Mouse (Mus musculus) stomach, postnatal 0 days (tissue): ENCODE measurements around the gene Ubr3.

ENCODE experiments used
- CTCF ChIP-seq: IDR thresholded peaks from 2 replicates; pipeline ENCODE4 v1.5.1; 2016; ENCODE audit warnings: antibody characterized with exemption, low read depth, mild to moderate bottlenecking, moderate library complexity
- EP300 ChIP-seq: optimal IDR thresholded peaks from 2 replicates; pipeline ENCODE3; 2016; ENCODE audit warnings: antibody characterized with exemption

GRCm38 (mm10) chr2:69849215-69849614, 47.8 kb upstream of the Ubr3 start:
- no peak for TF ChIP-seq CTCF
- TF ChIP-seq EP300 = no peak
